Mouse (Mus musculus) ovary, postnatal 10 days (tissue): ENCODE measurements around the gene Mttp.

Experiments
- DNase-seq: peaks from one replicate; pipeline ENCODE4 v3.0.0; 2022; ENCODE audit warnings: low spot score

The Mttp gene

GRCm38 (mm10) chr3:138051431-138051830 is 93.3 kb downstream of the Mttp start:
- DNase-seq = no peak

- no peak for DNase-seq
Observed at GRCm38 (mm10) chr3:138050772-138051171, 94.0 kb downstream of the Mttp start.

GRCm38 (mm10) chr3:138049555-138049954 is 95.2 kb downstream of the Mttp start:
- DNase-seq = no peak

- no peak for DNase-seq
Observed at GRCm38 (mm10) chr3:138043316-138043715, 101.5 kb downstream of the Mttp start.

GRCm38 (mm10) chr3:138041591-138042301 is 103.0 kb downstream of the Mttp start:
- no peak for DNase-seq

- no peak for DNase-seq
Observed at GRCm38 (mm10) chr3:138040938-138041337, 103.8 kb downstream of the Mttp start.
